Mouse (Mus musculus) MEL (cell line): ENCODE data around the gene Dglucy. TPM values are rescaled to one million over a fixed set of nuclear protein-coding genes. Genes with fewer than 3 reads are reported as not detected.

Source experiments
- DNase-seq: peaks from one replicate; pipeline ENCODE4 v3.0.0; 2011; ENCODE audit warnings: low read depth, low spot score
- H3K27ac ChIP-seq: 2 replicates; pipeline ENCODE4 v1.5.1; 2012; ENCODE audit warnings: low read depth, mild to moderate bottlenecking, control low read depth, low read length, moderate library complexity; ENCODE audit not compliant: control insufficient read depth
- H3K27me3 ChIP-seq, 2 experiments: fragments of 150-350 bp in 1 of 2; sonication (generic) in 1 of 2; 2 replicates each; pipeline ENCODE4 v1.6.1; 2012; ENCODE audit warnings: low read length in 2 of 2, mild to moderate bottlenecking in 2 of 2, improper control_type of control experiment in 1 of 2, moderate library complexity in 1 of 2; ENCODE audit not compliant: insufficient read depth in 2 of 2, control insufficient read depth in 1 of 2
- H3K36me3 ChIP-seq, 2 experiments: 2 replicates each; pipeline ENCODE4 v1.6.1; 2012 to 2014; ENCODE audit warnings: low read length in 2 of 2, improper control_type of control experiment in 1 of 2, inconsistent platforms in 1 of 2, mild to moderate bottlenecking in 1 of 2; ENCODE audit not compliant: insufficient read depth in 2 of 2, control insufficient read depth in 1 of 2
- H3K4me1 ChIP-seq, 2 experiments: fragments of 150-350 bp in 1 of 2; sonication (generic) in 1 of 2; 2 replicates each; pipeline ENCODE4 v1.6.1; 2012; ENCODE audit warnings: low read length in 2 of 2, improper control_type of control experiment in 1 of 2, mild to moderate bottlenecking in 1 of 2; ENCODE audit not compliant: insufficient read depth in 2 of 2, control insufficient read depth in 1 of 2
- H3K4me3 ChIP-seq, 2 experiments: fragments of 150-350 bp in 1 of 2; sonication (generic) in 1 of 2; 2 replicates each; pipeline ENCODE4 v1.5.1; 2012; ENCODE audit warnings: low read depth in 2 of 2, low read length in 2 of 2, mild to moderate bottlenecking in 2 of 2, moderate library complexity in 2 of 2, control low read depth in 1 of 2, improper control_type of control experiment in 1 of 2; ENCODE audit not compliant: control insufficient read depth in 1 of 2, insufficient read depth in 1 of 2
- H3K79me2 ChIP-seq: 2 replicates; pipeline ENCODE4 v1.6.1; 2012; ENCODE audit warnings: mild to moderate bottlenecking, low read length, moderate library complexity; ENCODE audit not compliant: control insufficient read depth, poor library complexity, insufficient read depth
- H3K9ac ChIP-seq: 2 replicates; pipeline ENCODE4 v1.6.1; 2012; ENCODE audit warnings: low read depth, mild to moderate bottlenecking, control low read depth, low read length, moderate library complexity; ENCODE audit not compliant: control insufficient read depth, poor library complexity, severe bottlenecking
- H3K9me3 ChIP-seq: fragments of 150-350 bp; sonication (generic); replicated peaks from 2 replicates; pipeline ENCODE4 v1.6.1; 2012; ENCODE audit warnings: mild to moderate bottlenecking, low read length, improper control_type of control experiment, moderate library complexity; ENCODE audit not compliant: insufficient read depth
- CHD2 ChIP-seq: IDR thresholded peaks from 2 replicates; pipeline ENCODE4 v1.6.1; 2011; ENCODE audit warnings: low read length, improper control_type of control experiment
- CTCF ChIP-seq, 3 experiments: IDR thresholded peaks in 2 of 3; conservative IDR thresholded peaks in 1 of 3; 2 replicates each; pipeline ENCODE4 v1.5.1; 2011 to 2012; ENCODE audit warnings: low read length in 3 of 3, low read depth in 2 of 3, mild to moderate bottlenecking in 2 of 3, improper control_type of control experiment in 1 of 3, inconsistent platforms in 1 of 3, mixed read lengths in 1 of 3, moderate library complexity in 1 of 3; ENCODE audit not compliant: control insufficient read depth in 1 of 3, insufficient read depth in 1 of 3, poor library complexity in 1 of 3, severe bottlenecking in 1 of 3
- ELF1 ChIP-seq: IDR thresholded peaks from 2 replicates; pipeline ENCODE4 v1.6.1; 2014; ENCODE audit warnings: low read depth, mild to moderate bottlenecking, inconsistent platforms, low read length, improper control_type of control experiment, moderate library complexity
- ETS1 ChIP-seq: IDR thresholded peaks from 2 replicates; pipeline ENCODE4 v1.6.1; 2012; ENCODE audit warnings: low read depth, mild to moderate bottlenecking, inconsistent platforms, low read length, improper control_type of control experiment, moderate library complexity
- GABPA ChIP-seq: IDR thresholded peaks from 2 replicates; pipeline ENCODE4 v1.6.1; 2012; ENCODE audit warnings: low read depth, mild to moderate bottlenecking, inconsistent platforms, low read length, improper control_type of control experiment, moderate library complexity
- HCFC1 ChIP-seq: IDR thresholded peaks from 2 replicates; pipeline ENCODE4 v1.6.1; 2012; ENCODE audit warnings: low read depth, mild to moderate bottlenecking, inconsistent platforms, low read length, improper control_type of control experiment, moderate library complexity
- KAT2A ChIP-seq: conservative IDR thresholded peaks from 2 replicates; pipeline ENCODE4 v1.6.1; 2012; ENCODE audit warnings: low read depth, low read length, improper control_type of control experiment, inconsistent platforms
- MYC ChIP-seq: IDR thresholded peaks from 2 replicates; pipeline ENCODE4 v1.6.1; 2011; ENCODE audit warnings: low read depth, mild to moderate bottlenecking, low read length, improper control_type of control experiment, moderate library complexity
- POLR2AphosphoS2 ChIP-seq: IDR thresholded peaks from 2 replicates; pipeline ENCODE4 v1.6.1; 2011; ENCODE audit warnings: low read length, improper control_type of control experiment
- RCOR1 ChIP-seq: IDR thresholded peaks from 2 replicates; pipeline ENCODE4 v1.6.1; 2012; ENCODE audit warnings: low read depth, mild to moderate bottlenecking, inconsistent platforms, low read length, improper control_type of control experiment
- ZMIZ1 ChIP-seq: IDR thresholded peaks from 2 replicates; pipeline ENCODE4 v1.6.1; 2012; ENCODE audit warnings: low read depth, mild to moderate bottlenecking, inconsistent platforms, low read length, improper control_type of control experiment, moderate library complexity
- polyA plus RNA-seq, 2 experiments: library from polyadenylated mRNA; stranded (reverse) in 1 of 2; unstranded in 1 of 2; fragments of >175 nt in 1 of 2; fragments of >200 nt in 1 of 2; gene quantifications; 2 replicates each; pipeline versions ENCODE4 v1.2.1 to v1.2.4; 2012; ENCODE audit warnings: low replicate concordance in 2 of 2, low read depth in 1 of 2; ENCODE audit not compliant: insufficient read length in 2 of 2, insufficient read depth in 1 of 2, missing spikeins in 1 of 2
- total RNA-seq: library from RNA; depleted of rRNA; stranded (reverse); fragments of 300-350 nt; gene quantifications from 2 replicates; pipeline ENCODE4 v1.2.3, GENCODE M21; 2012

Gene Dglucy
- total and polyA plus RNA-seq, 3 experiments = 0.03 TPM; not detected in 2

GRCm38 (mm10) chr12:100875960-100876359 is 97.1 kb downstream of the Dglucy start:
- H3K36me3 ChIP-seq = no peaks in the 10 kb centered on the region
- no peak overlapping the region for H3K27ac ChIP-seq
- H3K4me3 ChIP-seq = no peak overlapping the region
- TF ChIP-seq KAT2A = no peak
- TF ChIP-seq ELF1 = no peak
- no peak for TF ChIP-seq POLR2AphosphoS2
- TF ChIP-seq, all 39 proteins: peak for 0
- H3K4me1 ChIP-seq = no peaks in the 10 kb centered on the region
- H3K9me3 ChIP-seq = no peaks in the 10 kb centered on the region
- H3K27me3 ChIP-seq = peaks cover 0 to 10% of the 10 kb centered on the region in 2 experiments; a peak in 3 of 4 replicates
- no peak overlapping the region for H3K9ac ChIP-seq
- DNase-seq = no peak
- no peaks in the 10 kb centered on the region for H3K79me2 ChIP-seq

DNA sequence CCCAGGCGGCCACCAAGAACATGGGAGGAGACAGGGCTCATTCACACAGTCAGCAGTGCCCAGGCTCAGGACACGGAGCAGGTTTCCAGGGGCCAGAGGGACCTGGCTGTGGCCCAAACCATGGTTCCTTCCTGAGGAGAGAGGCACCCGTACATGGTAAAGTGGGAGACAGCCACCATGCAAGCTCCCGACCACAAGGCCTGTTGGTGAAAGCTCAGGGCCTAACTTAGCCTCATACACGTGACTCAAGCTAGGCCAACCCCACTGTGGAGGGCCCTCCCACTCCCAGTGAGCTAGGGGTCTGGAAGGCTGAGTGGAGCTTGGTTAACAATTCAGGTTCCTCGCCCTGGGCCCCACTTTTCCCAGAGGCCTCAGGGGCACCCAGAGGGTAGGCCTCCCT is 99.1 kb downstream of the Dglucy start:
- H3K4me1 ChIP-seq = no peaks in the 10 kb centered on the region
- DNase-seq = no peak
- no peaks in the 10 kb centered on the region for H3K9me3 ChIP-seq
- H3K27me3 ChIP-seq = peaks cover 0 to 3% of the 10 kb centered on the region in 2 experiments; a peak in 2 of 4 replicates
- H3K4me3 ChIP-seq = no peak overlapping the region
- H3K36me3 ChIP-seq = no peaks in the 10 kb centered on the region
- H3K9ac ChIP-seq = no peak overlapping the region
- H3K79me2 ChIP-seq = no peaks in the 10 kb centered on the region
- TF ChIP-seq HCFC1 (no peak), MYC (no peak), GABPA (no peak), ETS1 (no peak)
- no peak overlapping the region for H3K27ac ChIP-seq

DNA sequence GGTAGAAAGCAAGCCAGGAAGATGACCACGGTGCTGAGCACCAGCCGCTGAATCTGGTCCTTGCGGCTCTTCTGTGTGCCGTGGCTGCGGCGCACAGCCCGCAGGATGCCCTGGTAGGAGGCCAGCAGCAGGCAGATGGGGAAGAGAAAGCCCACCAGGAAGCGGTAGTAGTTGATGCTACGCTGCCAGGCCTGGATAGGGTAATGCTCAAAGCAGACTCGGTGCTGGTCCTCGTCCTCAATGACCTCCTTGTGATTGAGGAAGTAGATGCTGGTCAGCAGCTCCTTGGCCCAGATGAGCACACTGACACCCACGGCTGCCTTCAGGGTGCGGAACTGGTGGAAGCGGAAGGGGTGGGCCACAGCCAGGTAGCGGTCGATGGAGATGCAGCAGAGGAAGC is 99.7 kb downstream of the Dglucy start:
- Histone ChIP-seq H3K9me3 (no peaks in the 10 kb centered on the region), H3K27ac (no peak overlapping the region), H3K4me3 (no peak overlapping the region), H3K79me2 (no peaks in the 10 kb centered on the region), H3K36me3 (no peaks in the 10 kb centered on the region), H3K9ac (no peak overlapping the region), H3K27me3 (peaks cover 0 to 3% of the 10 kb centered on the region in 2 experiments; a peak in 1 of 4 replicates), H3K4me1 (no peaks in the 10 kb centered on the region)
- no peak for TF ChIP-seq RCOR1
- no peak for TF ChIP-seq ZMIZ1
- TF ChIP-seq GABPA = no peak
- no peak for TF ChIP-seq CHD2
- no peak for TF ChIP-seq CTCF (IDR thresholded peaks at IDR 0.05 in 2 of 3, conservative IDR thresholded peaks at IDR 0.05 in 1 of 3; ENCODE audit: control insufficient read depth in 1 of 3, insufficient read depth in 1 of 3, low read depth in 2 of 3, low read length in 3 of 3, poor library complexity in 1 of 3, severe bottlenecking in 1 of 3)
- DNase-seq = no peak
